Mouse (Mus musculus): ENCODE measurements around the gene Lingo4.

Lingo4 gene

GRCm38 (mm10) chr3:94398217-94398616, at the start of gene Lingo4:
Gene Lingo4, plus strand, starts transcription at chr3:94398517.
- DNase-seq = no peak

GRCm38 (mm10) chr3:94360812-94361211, 37.5 kb upstream of the Lingo4 start:
- no peak for DNase-seq

GRCm38 (mm10) chr3:94362138-94362537, 36.2 kb upstream of the Lingo4 start, which contains the start of gene C2cd4d:
Gene C2cd4d, plus strand, starts transcription at chr3:94362438.
- no peak for DNase-seq

- peak; percentile 60 to 69 for DNase-seq
Observed at GRCm38 (mm10) chr3:94363291-94364153, 34.8 kb upstream of the Lingo4 start.

- no peak for DNase-seq
Observed at GRCm38 (mm10) chr3:94364154-94364526, 34.2 kb upstream of the Lingo4 start.

- DNase-seq = peak; percentile 77 to 88
Observed at GRCm38 (mm10) chr3:94366761-94367160, 31.6 kb upstream of the Lingo4 start.

GRCm38 (mm10) chr3:94367511-94367910, 30.8 kb upstream of the Lingo4 start:
- no peak for DNase-seq

- no peak for DNase-seq
Observed at GRCm38 (mm10) chr3:94368631-94369030, 29.7 kb upstream of the Lingo4 start.

GRCm38 (mm10) chr3:94369709-94370108, 28.6 kb upstream of the Lingo4 start:
- DNase-seq = no peak

- DNase-seq = peak; percentile 47 to 72
Observed at GRCm38 (mm10) chr3:94371637-94372036, 26.7 kb upstream of the Lingo4 start.

- DNase-seq = no peak
Observed at GRCm38 (mm10) chr3:94372038-94372437, 26.3 kb upstream of the Lingo4 start.

GRCm38 (mm10) chr3:94372641-94373040, 25.7 kb upstream of the Lingo4 start, which contains the start of gene Rorc:
Gene Rorc, plus strand, starts transcription at chr3:94372794.
- DNase-seq = peak; percentile 44 to 64

GRCm38 (mm10) chr3:94373090-94373489, 25.2 kb upstream of the Lingo4 start:
- peak; percentile 10 to 33 for DNase-seq

GRCm38 (mm10) chr3:94373597-94374011, 24.7 kb upstream of the Lingo4 start:
- peak; percentile 45 to 58 for DNase-seq

GRCm38 (mm10) chr3:94374636-94375035, 23.7 kb upstream of the Lingo4 start:
- DNase-seq = no peak

- DNase-seq = no peak
Observed at GRCm38 (mm10) chr3:94375146-94375545, 23.2 kb upstream of the Lingo4 start.

- DNase-seq = no peak
Observed at GRCm38 (mm10) chr3:94375861-94376260, 22.5 kb upstream of the Lingo4 start.

- no peak for DNase-seq
Observed at GRCm38 (mm10) chr3:94377028-94377923, 21.0 kb upstream of the Lingo4 start.

- no peak for DNase-seq
Observed at GRCm38 (mm10) chr3:94379831-94380510, 18.3 kb upstream of the Lingo4 start.

GRCm38 (mm10) chr3:94382308-94382707, 16.0 kb upstream of the Lingo4 start:
- DNase-seq = no peak

GRCm38 (mm10) chr3:94383476-94383875, 14.8 kb upstream of the Lingo4 start:
- DNase-seq = no peak

GRCm38 (mm10) chr3:94386671-94387070, 11.6 kb upstream of the Lingo4 start:
- no peak for DNase-seq

- no peak for DNase-seq
Observed at GRCm38 (mm10) chr3:94387391-94387790, 10.9 kb upstream of the Lingo4 start.

Measured in cerebellum, postnatal 36 days (tissue).